Mouse (Mus musculus): ENCODE measurements around the gene Dennd2a.

Dennd2a gene

GRCm38 (mm10) chr6:39515739-39516131 lies 41.9 kb downstream of the Dennd2a start:
- peak; percentile 25 for DNase-seq (ENCODE audit: low spot score)

- peak; percentile 50 for DNase-seq (ENCODE audit: low spot score)
Measured at GRCm38 (mm10) chr6:39515040-39515738, 42.5 kb downstream of the Dennd2a start.

GRCm38 (mm10) chr6:39503476-39503875 lies 54.2 kb downstream of the Dennd2a start:
- DNase-seq (ENCODE audit: low spot score), result no peak

- DNase-seq (ENCODE audit: low spot score), result no peak
Measured at GRCm38 (mm10) chr6:39497165-39497564, 60.5 kb downstream of the Dennd2a start.

GRCm38 (mm10) chr6:39493129-39493714 lies 64.4 kb downstream of the Dennd2a start:
- DNase-seq (ENCODE audit: low spot score), result no peak

GRCm38 (mm10) chr6:39492161-39492560 lies 65.5 kb downstream of the Dennd2a start:
- DNase-seq (ENCODE audit: low spot score), result no peak

GRCm38 (mm10) chr6:39491203-39491602 lies 66.5 kb downstream of the Dennd2a start:
- no peak for DNase-seq (ENCODE audit: low spot score)

GRCm38 (mm10) chr6:39488292-39488691 lies 69.4 kb downstream of the Dennd2a start:
- no peak for DNase-seq (ENCODE audit: low spot score)

- DNase-seq (ENCODE audit: low spot score), result no peak
Measured at GRCm38 (mm10) chr6:39483656-39484055, 74.0 kb downstream of the Dennd2a start.

GRCm38 (mm10) chr6:39478509-39479150 lies 79.0 kb downstream of the Dennd2a start:
- no peak for DNase-seq (ENCODE audit: low spot score)

- no peak for DNase-seq (ENCODE audit: low spot score)
Measured at GRCm38 (mm10) chr6:39476617-39477016, 81.0 kb downstream of the Dennd2a start.

GRCm38 (mm10) chr6:39474424-39474823 lies 83.2 kb downstream of the Dennd2a start:
- DNase-seq (ENCODE audit: low spot score), result no peak

GRCm38 (mm10) chr6:39472837-39473236 lies 84.8 kb downstream of the Dennd2a start:
- no peak for DNase-seq (ENCODE audit: low spot score)

- no peak for DNase-seq (ENCODE audit: low spot score)
Measured at GRCm38 (mm10) chr6:39472271-39472670, 85.4 kb downstream of the Dennd2a start.

GRCm38 (mm10) chr6:39470076-39470475 lies 87.6 kb downstream of the Dennd2a start:
- no peak for DNase-seq (ENCODE audit: low spot score)

GRCm38 (mm10) chr6:39469427-39469826 lies 88.2 kb downstream of the Dennd2a start:
- DNase-seq (ENCODE audit: low spot score), result no peak

GRCm38 (mm10) chr6:39462621-39463538 lies 94.8 kb downstream of the Dennd2a start:
- peak; percentile 51 for DNase-seq (ENCODE audit: low spot score)

- no peak for DNase-seq (ENCODE audit: low spot score)
Measured at GRCm38 (mm10) chr6:39460040-39460439, 97.6 kb downstream of the Dennd2a start.

GRCm38 (mm10) chr6:39455339-39456160 lies 102.1 kb downstream of the Dennd2a start:
- no peak for DNase-seq (ENCODE audit: low spot score)

- no peak for DNase-seq (ENCODE audit: low spot score)
Measured at GRCm38 (mm10) chr6:39454616-39455015, 103.1 kb downstream of the Dennd2a start.

- DNase-seq (ENCODE audit: low spot score), result no peak
Measured at GRCm38 (mm10) chr6:39453564-39453963, 104.1 kb downstream of the Dennd2a start.
